Mouse (Mus musculus): ENCODE results near the gene Polr2h. TPM values are rescaled to one million over a fixed set of nuclear protein-coding genes. Genes with fewer than 3 reads are reported as not detected.

Polr2h gene
- 67.8 and 68.8 TPM in 2 replicates for polyA plus RNA-seq (2012; rRNA removed)

DNA sequence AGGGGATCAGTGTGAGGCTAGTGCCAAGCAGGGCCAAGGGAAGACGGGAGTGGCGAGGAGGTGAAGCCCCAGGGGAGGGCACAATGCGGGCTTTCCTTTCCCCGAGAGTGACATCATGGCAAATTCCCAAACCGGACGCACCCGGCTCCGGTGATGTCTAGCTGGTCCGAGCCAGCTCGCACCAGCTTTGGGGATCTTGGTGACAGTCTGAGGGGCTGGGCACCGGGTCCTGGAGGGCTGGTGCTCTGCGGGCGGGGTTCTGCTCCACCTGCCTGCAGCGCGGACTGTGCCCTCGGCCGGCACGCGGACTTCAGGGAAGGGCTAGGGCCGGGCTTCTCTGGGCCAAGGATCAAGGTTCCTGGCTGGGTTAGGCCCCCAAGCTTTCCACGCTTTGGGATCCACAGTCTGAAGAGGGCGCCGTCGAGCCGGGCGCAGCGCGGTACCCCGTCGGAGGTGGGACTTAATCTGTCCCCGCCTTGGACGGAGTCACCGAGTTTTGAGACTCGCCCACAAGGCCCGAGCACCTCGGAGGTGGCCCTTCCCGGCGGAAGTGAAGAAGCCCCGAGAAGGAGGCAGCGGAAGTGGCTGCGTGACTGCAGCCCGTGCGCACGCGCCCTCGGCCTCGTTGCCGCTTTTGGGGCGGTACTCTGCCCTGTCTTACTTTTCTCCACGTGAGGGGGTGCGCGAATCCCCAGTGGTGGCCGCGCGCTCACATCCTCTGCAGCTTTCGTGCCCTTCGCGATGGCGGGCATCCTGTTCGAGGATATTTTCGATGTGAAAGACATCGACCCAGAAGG lies at the start of gene Polr2h, which contains the start of gene Clcn2:
Polr2h (plus strand) TSS at position 485 of the 797 bp plus-strand sequence.
Clcn2 (minus strand) TSS at position 566 of the 797 bp plus-strand sequence.

DNA sequence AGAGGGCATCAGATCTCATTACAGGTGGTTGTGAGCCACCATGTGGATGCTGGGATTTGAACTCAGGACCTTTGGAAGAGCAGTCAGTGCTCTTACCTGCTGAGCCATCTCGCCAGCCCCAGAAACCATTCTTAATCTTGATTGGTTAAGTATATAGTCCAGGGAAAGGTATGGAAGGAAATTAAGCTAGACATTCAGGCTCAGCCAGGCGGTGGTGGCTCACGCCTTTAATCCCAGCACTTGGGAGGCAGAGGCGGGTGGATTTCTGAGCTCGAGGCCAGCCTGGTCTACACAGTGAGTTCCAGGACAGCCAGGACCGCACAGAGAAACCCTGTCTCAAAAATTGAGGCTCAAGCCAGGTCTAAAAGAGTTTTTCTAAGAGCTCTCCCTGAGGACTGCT lies 49.5 kb upstream of the Polr2h start, which contains the start of gene Eif4g1:
Eif4g1 (plus strand) TSS at position 301 of the 400 bp plus-strand sequence.

GRCm38 (mm10) chr16:20693111-20693701 lies 24.3 kb upstream of the Polr2h start, which contains the start of gene Fam131a:
Fam131a (plus strand) TSS chr16:20693241.

GRCm38 (mm10) chr16:20732925-20733730 lies 15.7 kb downstream of the Polr2h start, which contains the start of gene Chrd:
Chrd (plus strand) TSS chr16:20733127.

GRCm38 (mm10) chr16:20733731-20734730 lies 16.6 kb downstream of the Polr2h start, which contains the start of gene Thpo:
Thpo (minus strand) TSS chr16:20734511.

Other genes with a start within 250 kb of the Polr2h start
- 50.9 and 53.0 TPM in 2 replicates for gene Eif2b5, start 218.8 kb upstream of the Polr2h start, polyA plus RNA-seq (2012; rRNA removed)
- 81.3 and 94.9 TPM in 2 replicates for gene Dvl3, start 200.7 kb upstream of the Polr2h start, polyA plus RNA-seq (2012; rRNA removed)
- gene Ap2m1, start 182.2 kb upstream of the Polr2h start, polyA plus RNA-seq (2012; rRNA removed), result 996 and 1,020 TPM in 2 replicates
- 68.0 and 74.3 TPM in 2 replicates for gene Abcf3, start 169.1 kb upstream of the Polr2h start, polyA plus RNA-seq (2012; rRNA removed)
- 29.8 and 35.2 TPM in 2 replicates for gene Vwa5b2, start 128.2 kb upstream of the Polr2h start, polyA plus RNA-seq (2012; rRNA removed)
- gene Eef1akmt4, start 106.1 kb upstream of the Polr2h start, polyA plus RNA-seq (2012; rRNA removed), result 11.8 and 12.3 TPM in 2 replicates
- 0.06 TPM in 1 of 2 replicates, not detected in the other for gene Gm49333, start 106.1 kb upstream of the Polr2h start, polyA plus RNA-seq (2012; rRNA removed)
- gene Alg3, start 105.9 kb upstream of the Polr2h start, polyA plus RNA-seq (2012; rRNA removed), result 27.2 and 27.6 TPM in 2 replicates
- gene Camk2n2, start 96.4 kb upstream of the Polr2h start, polyA plus RNA-seq (2012; rRNA removed), result 65.1 and 66.7 TPM in 2 replicates
- 29.3 and 32.5 TPM in 2 replicates for gene Ece2, start 87.8 kb upstream of the Polr2h start, polyA plus RNA-seq (2012; rRNA removed)
- 219 and 227 TPM in 2 replicates for gene Psmd2, start 66.0 kb upstream of the Polr2h start, polyA plus RNA-seq (2012; rRNA removed)
- gene Eif4g1, start 49.4 kb upstream of the Polr2h start, polyA plus RNA-seq (2012; rRNA removed), result 245 and 252 TPM in 2 replicates
- gene Fam131a, start 24.4 kb upstream of the Polr2h start, polyA plus RNA-seq (2012; rRNA removed), result 44.1 and 52.6 TPM in 2 replicates
- gene Clcn2, start 81 bp downstream of the Polr2h start, polyA plus RNA-seq (2012; rRNA removed), result 80.5 and 93.6 TPM in 2 replicates
- gene Chrd, start 15.5 kb downstream of the Polr2h start, polyA plus RNA-seq (2012; rRNA removed), result 24.7 and 29.3 TPM in 2 replicates
- gene Thpo, start 16.8 kb downstream of the Polr2h start, polyA plus RNA-seq (2012; rRNA removed), result 3.2 and 3.3 TPM in 2 replicates

All from central nervous system, embryonic 14 days (tissue).